Mouse (Mus musculus): ENCODE data around the gene Ykt6.

DNA sequence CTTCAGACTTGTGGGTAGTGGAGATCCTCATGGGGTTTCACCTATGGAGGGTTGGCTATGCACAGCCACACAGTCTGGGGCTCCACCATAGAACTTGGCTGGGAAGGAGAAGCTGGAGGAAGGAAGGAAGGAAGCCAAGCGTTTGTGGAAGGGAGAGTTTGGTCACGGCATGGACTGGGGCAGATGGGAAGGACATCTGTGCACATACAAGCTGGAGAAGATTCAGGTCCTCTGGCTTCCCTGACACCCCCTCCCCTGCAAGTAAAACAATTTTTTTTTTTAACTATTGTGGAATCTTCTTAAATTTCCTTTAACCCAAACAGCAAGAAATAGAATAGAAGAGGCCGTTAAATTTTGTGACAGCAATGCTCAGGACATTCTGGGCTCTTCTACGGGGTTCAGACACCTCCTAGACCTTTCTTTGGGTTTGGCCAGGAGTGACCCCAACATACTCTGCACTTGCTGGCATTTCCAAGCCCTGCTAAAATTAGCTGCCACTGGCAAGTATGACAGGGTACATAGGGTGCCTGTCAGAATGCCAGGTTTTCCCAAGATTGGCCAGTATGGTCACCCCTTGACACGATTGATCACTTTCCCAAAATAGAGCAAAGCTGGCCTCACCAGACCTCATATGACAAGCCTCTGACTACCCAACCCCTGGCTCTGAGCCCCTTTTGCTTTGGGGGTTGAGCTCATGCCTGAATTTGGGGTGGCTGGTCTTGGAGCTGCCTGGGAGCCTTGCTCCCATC lies 39.9 kb upstream of the Ykt6 start:
- TF ChIP-seq CTCF (IDR thresholded peaks at IDR 0.05; ENCODE audit: control insufficient read depth, insufficient read depth, insufficient read length) (no peak), MAX (IDR thresholded peaks at IDR 0.05) (no peak), MYOD1 (IDR thresholded peaks at IDR 0.05; ENCODE audit: control insufficient read depth, insufficient read length, low read depth) (no peak), CEBPB (IDR thresholded peaks at IDR 0.05; ENCODE audit: low read depth) (no peak), USF1 (IDR thresholded peaks at IDR 0.05; ENCODE audit: low read depth) (no peak), MYOG (IDR thresholded peaks at IDR 0.05; ENCODE audit: control insufficient read depth, extremely low read depth, insufficient read length) (no peak)

Measured in C2C12 (cell line).